Mouse (Mus musculus): ENCODE measurements around the gene Defb25.

Defb25 gene

GRCm38 (mm10) chr2:152626774-152627591, 4.1 kb upstream of the Defb25 start, which contains the start of gene Rem1:
TSS of gene Rem1 (plus strand) at chr2:152626951.
- DNase-seq, result no peak

- no peak for DNase-seq
Measured at GRCm38 (mm10) chr2:152625256-152625655, 2.4 kb upstream of the Defb25 start.

GRCm38 (mm10) chr2:152624566-152624965, 1.7 kb upstream of the Defb25 start:
- no peak for DNase-seq

GRCm38 (mm10) chr2:152622151-152622550, 702 bp downstream of the Defb25 start:
- DNase-seq, result no peak

- DNase-seq, result no peak
Measured at GRCm38 (mm10) chr2:152620367-152621134, 2.3 kb downstream of the Defb25 start.

GRCm38 (mm10) chr2:152617374-152617773, 5.5 kb downstream of the Defb25 start:
- no peak for DNase-seq

GRCm38 (mm10) chr2:152616470-152616869, 6.4 kb downstream of the Defb25 start:
- no peak for DNase-seq

- DNase-seq, result peak; percentile 37
Measured at GRCm38 (mm10) chr2:152615563-152615962, 7.3 kb downstream of the Defb25 start.

- no peak for DNase-seq
Measured at GRCm38 (mm10) chr2:152612193-152612592, 10.7 kb downstream of the Defb25 start.

GRCm38 (mm10) chr2:152608719-152609118, 14.1 kb downstream of the Defb25 start:
- no peak for DNase-seq

GRCm38 (mm10) chr2:152607746-152608145, 15.1 kb downstream of the Defb25 start:
- DNase-seq, result no peak

GRCm38 (mm10) chr2:152604057-152604456, 18.8 kb downstream of the Defb25 start, which contains the start of gene Defb36:
TSS of gene Defb36 (plus strand) at chr2:152604327.
- DNase-seq, result peak; percentile 14

- DNase-seq, result no peak
Measured at GRCm38 (mm10) chr2:152601275-152601960, 21.4 kb downstream of the Defb25 start.

GRCm38 (mm10) chr2:152600076-152600475, 22.8 kb downstream of the Defb25 start:
- no peak for DNase-seq

GRCm38 (mm10) chr2:152599299-152599698, 23.6 kb downstream of the Defb25 start, which contains the start of gene Defb45:
TSS of gene Defb45 (minus strand) at chr2:152599399.
- DNase-seq, result no peak

GRCm38 (mm10) chr2:152589021-152589420, 33.8 kb downstream of the Defb25 start:
- no peak for DNase-seq

- no peak for DNase-seq
Measured at GRCm38 (mm10) chr2:152588450-152588849, 34.4 kb downstream of the Defb25 start.

GRCm38 (mm10) chr2:152586926-152587560, 35.8 kb downstream of the Defb25 start:
- peak; percentile 2 for DNase-seq

- no peak for DNase-seq
Measured at GRCm38 (mm10) chr2:152580612-152581011, 42.2 kb downstream of the Defb25 start.

GRCm38 (mm10) chr2:152580107-152580506, 42.7 kb downstream of the Defb25 start, which contains the start of gene Defb19:
TSS of gene Defb19 (minus strand) at chr2:152580312.
- DNase-seq, result no peak

- DNase-seq, result no peak
Measured at GRCm38 (mm10) chr2:152573484-152573883, 49.4 kb downstream of the Defb25 start.

Data from cerebellum, adult 9-10 months (tissue).